In genomic region chr10:38573728-38574127, GRCm38 (mm10) we compare ENCODE assay signal across 19 mouse cellular contexts.
"Had no signal": no experiment of that assay in that cellular context is flagged by ENCODE, and none has a peak within 500 bp of the region (broad histone marks: within the 10 kb centered on the region; RNA-seq: fewer than 3 reads in every experiment).

No protein-coding gene starts in this region.

- H3K4me2 ChIP-seq: limb, embryonic 13.5 days; liver, embryonic 13.5 days; midbrain, embryonic 12.5 days; neural tube, embryonic 12.5 days; neural tube, embryonic 15.5 days had no signal

- H3K4me1 ChIP-seq: liver, embryonic 13.5 days; midbrain, embryonic 12.5 days; neural tube, embryonic 12.5 days; neural tube, embryonic 15.5 days had no signal

- H3K9ac ChIP-seq: limb, embryonic 13.5 days; liver, embryonic 13.5 days; midbrain, embryonic 12.5 days; neural tube, embryonic 12.5 days; neural tube, embryonic 15.5 days had no signal

- H3K4me3 ChIP-seq: layer of hippocampus, adult 2 months; limb, embryonic 13.5 days; liver, embryonic 13.5 days; midbrain, embryonic 12.5 days; neural tube, embryonic 12.5 days; neural tube, embryonic 15.5 days had no signal

- H3K27ac ChIP-seq: kidney, postnatal 0 days; layer of hippocampus, adult 2 months; limb, embryonic 13.5 days; liver, embryonic 13.5 days; midbrain, embryonic 12.5 days; neural tube, embryonic 12.5 days; neural tube, embryonic 15.5 days; stomach, postnatal 0 days had no signal

- H3K9me3 ChIP-seq: limb, embryonic 13.5 days; liver, embryonic 13.5 days; midbrain, embryonic 12.5 days; neural tube, embryonic 12.5 days; neural tube, embryonic 15.5 days had no signal

- H3K36me3 ChIP-seq: limb, embryonic 13.5 days; liver, embryonic 13.5 days; midbrain, embryonic 12.5 days; neural tube, embryonic 12.5 days; neural tube, embryonic 15.5 days had no signal

- H3K27me3 ChIP-seq: limb, embryonic 13.5 days; liver, embryonic 13.5 days; midbrain, embryonic 12.5 days; neural tube, embryonic 12.5 days; neural tube, embryonic 15.5 days had no signal

- DNase-seq: kidney, adult 2 months; kidney, postnatal 25 days; left cerebral cortex, postnatal 4 days; liver, embryonic 13.5 days; lung, adult 2 months; lung, postnatal 14 days; lung, postnatal 4 days; right cerebral cortex, postnatal 14 days; right cerebral cortex, postnatal 4 days; thymus, adult 2 months; thymus, postnatal 14 days; thymus, postnatal 4 days had no signal
